Mouse (Mus musculus) megakaryocyte-erythroid progenitor cell, adult 5-6 weeks (primary cell): ENCODE results near the gene Pfkfb4. TPM values are rescaled to one million over a fixed set of nuclear protein-coding genes. Genes with fewer than 3 reads are reported as not detected.

Experiments
- ATAC-seq: replicated peaks from 2 replicates; pipeline ENCODE4 v1.8.0; 2016; ENCODE audit warnings: mild to moderate bottlenecking, inconsistent platforms; ENCODE audit not compliant: severe bottlenecking, poor library complexity, low FRiP score, low TSS enrichment
- total RNA-seq, 2 experiments: library from RNA; stranded (forward) in 1 of 2; stranded (reverse) in 1 of 2; fragments of 200-1000, 215-1000 nt in 1 of 2; fragments of >200 nt in 1 of 2; fragmentation: Nextera tagmentation in 1 of 2; gene quantifications; 2 replicates each; pipeline ENCODE4 v1.2.3; 2014 to 2017

The Pfkfb4 gene
- total RNA-seq (2014; fragmentation: Nextera tagmentation) (6.2 and 22.7 TPM in 2 replicates), total RNA-seq (2017) (4.8 and 11.5 TPM in 2 replicates)

GRCm38 (mm10) chr9:108991428-108992084 is at the start of gene Pfkfb4:
Gene Pfkfb4, plus strand, starts transcription at chr9:108991778.
- peak; percentile 91 for ATAC-seq

GRCm38 (mm10) chr9:108945111-108945510 is 46.5 kb upstream of the Pfkfb4 start:
- no peak for ATAC-seq

- ATAC-seq = peak; percentile 25; the same call in 1 of the 2 replicates
Measured at GRCm38 (mm10) chr9:108945608-108946007, 46.0 kb upstream of the Pfkfb4 start.

- no peak for ATAC-seq
Measured at GRCm38 (mm10) chr9:108949231-108949966, 42.2 kb upstream of the Pfkfb4 start.

GRCm38 (mm10) chr9:108949967-108950728 is 41.4 kb upstream of the Pfkfb4 start:
- ATAC-seq = no peak

DNA sequence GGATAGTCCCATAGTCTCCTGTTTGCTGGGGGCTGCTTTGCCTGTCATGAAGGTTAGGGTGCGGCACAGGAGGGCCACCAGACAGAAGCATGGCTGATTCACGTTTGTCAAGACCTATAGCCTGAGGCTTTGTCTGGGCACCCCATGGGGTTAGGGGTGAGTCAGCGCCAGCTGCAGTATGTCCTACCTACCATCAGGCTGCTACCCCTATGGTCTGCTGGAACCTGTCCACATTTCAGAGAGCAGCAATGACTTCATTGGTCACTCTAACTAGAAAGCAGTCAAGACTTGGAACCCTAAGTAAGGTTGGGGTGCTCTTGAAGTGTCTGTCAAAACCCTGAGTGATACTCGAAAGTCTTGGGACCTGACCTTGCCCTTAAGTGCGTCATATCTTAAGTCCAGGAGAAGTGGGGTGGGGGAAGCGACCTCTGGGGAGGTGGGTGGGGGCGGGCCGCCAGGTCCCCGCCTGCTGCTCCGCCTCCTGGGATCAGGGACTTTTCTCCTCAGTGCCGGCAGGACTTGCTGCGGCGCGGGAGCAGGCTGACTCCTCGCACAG is 38.4 kb upstream of the Pfkfb4 start, which contains the start of gene Col7a1:
Gene Col7a1 (plus strand): TSS at position 506 of the 556 bp plus-strand sequence.
- ATAC-seq = no peak

GRCm38 (mm10) chr9:108955241-108955640 is 36.3 kb upstream of the Pfkfb4 start:
- ATAC-seq = no peak

- no peak for ATAC-seq
Measured at GRCm38 (mm10) chr9:108955846-108956245, 35.7 kb upstream of the Pfkfb4 start.

DNA sequence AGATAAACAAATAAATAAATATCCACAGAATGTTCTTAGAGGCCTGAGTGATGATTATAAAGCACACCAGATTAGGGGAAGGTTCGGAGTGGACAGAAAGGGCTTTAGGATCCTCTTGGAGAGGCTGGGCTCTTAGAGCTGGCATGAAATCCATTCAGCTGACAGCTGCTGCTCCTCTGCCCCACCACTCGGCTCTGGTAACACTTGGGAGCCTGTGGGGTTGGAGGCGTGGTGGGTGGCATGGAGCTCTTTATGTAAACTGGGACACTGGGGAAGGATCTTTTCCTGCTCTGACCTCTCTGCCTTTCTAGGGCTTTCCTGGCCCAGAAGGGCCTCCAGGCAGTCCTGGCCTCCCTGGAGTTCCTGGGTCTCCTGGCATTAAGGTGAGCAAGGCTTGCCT is 28.0 kb upstream of the Pfkfb4 start:
- ATAC-seq = no peak

DNA sequence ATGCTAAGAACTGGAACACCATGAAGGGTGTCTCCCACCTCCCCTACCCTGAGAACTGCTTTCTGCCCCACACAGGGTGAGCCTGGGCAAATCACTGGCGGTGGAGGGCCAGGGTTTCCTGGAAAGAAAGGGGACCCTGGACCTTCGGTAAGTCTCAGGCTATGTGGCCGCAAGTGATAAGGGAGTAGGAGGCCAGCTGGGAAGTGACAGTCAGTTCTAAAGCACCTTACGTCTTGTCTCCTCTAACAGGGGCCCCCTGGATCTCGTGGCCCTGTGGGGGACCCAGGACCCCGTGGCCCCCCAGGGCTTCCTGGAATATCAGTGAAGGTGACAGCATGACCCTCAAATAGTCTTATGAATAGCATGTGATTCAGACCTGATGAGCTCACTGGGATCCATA is 27.2 kb upstream of the Pfkfb4 start:
- no peak for ATAC-seq

GRCm38 (mm10) chr9:108970623-108971022 is 21.0 kb upstream of the Pfkfb4 start:
- ATAC-seq = peak; percentile 39

- no peak for ATAC-seq
Measured at GRCm38 (mm10) chr9:108976483-108976882, 15.1 kb upstream of the Pfkfb4 start.

- no peak for ATAC-seq
Measured at GRCm38 (mm10) chr9:108977966-108978365, 13.6 kb upstream of the Pfkfb4 start.

GRCm38 (mm10) chr9:108982498-108982897 is 9.1 kb upstream of the Pfkfb4 start:
- no peak for ATAC-seq

DNA sequence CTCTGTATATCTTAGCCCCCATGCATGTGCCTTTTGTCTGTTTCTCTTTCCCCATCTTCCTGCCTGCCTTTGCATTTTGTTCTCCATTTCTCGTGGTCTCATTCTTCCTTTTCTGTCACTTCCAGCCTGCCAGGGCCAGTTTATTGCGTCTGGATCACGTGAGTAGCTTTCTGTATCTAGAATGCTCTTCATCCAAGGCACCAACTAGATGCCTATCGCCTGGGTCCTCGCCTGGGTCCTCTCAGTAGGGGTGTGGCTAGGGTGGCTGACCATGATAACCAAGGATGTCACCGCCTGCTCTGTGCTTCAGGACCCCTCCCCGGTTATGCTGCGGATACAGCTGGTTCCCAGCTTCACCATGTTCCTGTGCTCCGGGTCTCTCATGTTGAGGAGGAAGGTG is 8.4 kb upstream of the Pfkfb4 start:
- no peak for ATAC-seq

DNA sequence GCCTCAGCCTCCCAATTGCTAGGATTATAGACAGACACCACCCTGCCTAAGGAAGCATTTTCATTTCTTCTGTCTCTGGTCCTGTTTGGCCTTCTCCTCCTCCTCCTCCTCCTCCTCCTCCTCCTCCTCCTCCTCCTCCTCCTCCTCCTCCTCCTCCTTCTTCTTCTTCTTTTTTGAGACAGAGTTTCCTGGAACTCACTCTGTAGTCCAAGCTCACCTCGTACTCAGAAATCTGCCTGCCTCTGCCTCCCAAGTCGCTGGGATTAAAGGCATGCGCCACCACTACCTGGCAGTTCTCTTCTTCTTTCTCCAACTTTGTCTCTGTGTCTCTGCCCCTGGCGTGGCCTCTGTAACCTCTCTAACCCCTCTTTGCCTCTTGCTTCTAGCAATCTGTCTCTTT is 5.9 kb upstream of the Pfkfb4 start, which contains the start of gene Ucn2:
Gene Ucn2 (plus strand): TSS at position 301 of the 400 bp plus-strand sequence.
- no peak for ATAC-seq

GRCm38 (mm10) chr9:108987704-108988350 is 3.8 kb upstream of the Pfkfb4 start:
- ATAC-seq = peak; percentile 25; the same call in 1 of the 2 replicates

DNA sequence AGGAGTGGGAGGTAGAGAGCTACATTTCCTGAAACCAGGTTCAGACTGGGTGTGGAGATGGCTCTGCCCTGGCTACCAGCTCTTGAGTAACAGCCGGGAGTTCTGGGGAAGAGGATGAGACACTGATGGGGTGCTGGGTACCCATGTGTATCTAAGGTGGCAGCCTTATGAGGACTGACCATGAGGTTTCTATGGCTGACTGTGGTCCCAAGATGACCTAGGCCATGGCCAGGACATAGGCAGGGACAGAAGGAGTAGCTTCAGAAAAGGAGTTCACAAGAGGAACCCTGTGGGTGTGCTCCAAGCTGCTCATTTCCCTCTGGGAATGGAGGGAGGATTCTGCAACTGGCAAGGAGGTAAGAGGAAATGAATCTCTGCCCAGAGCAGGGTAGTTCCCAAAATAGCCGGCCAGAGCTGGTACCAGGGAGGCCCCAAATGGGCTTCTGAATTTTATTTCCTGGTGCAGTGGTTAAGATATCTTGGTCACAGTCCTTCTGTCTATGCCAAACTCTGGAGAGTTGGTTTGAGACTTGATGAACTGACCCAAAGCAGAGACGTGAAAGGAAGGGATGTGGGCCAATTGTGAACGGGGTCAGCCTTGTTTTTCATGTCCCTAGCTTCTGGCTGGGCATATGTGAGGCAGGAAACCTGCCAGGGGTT is 1.6 kb upstream of the Pfkfb4 start:
- ATAC-seq = no peak

GRCm38 (mm10) chr9:108990462-108990820 is 1.1 kb upstream of the Pfkfb4 start:
- ATAC-seq = no peak
